Mouse (Mus musculus) heart, postnatal 36 days (tissue): ENCODE results near the gene Fam216b. TPM values are rescaled to one million over a fixed set of nuclear protein-coding genes. Genes with fewer than 3 reads are reported as not detected.

Experiments
- DNase-seq, 2 experiments: peaks; one replicate each; pipeline ENCODE4 v3.0.0; 2021 to 2022
- intact Hi-C: fragments of 180-260 bp; cut with DNase I; formaldehyde crosslinking; loops from one replicate; pipeline ENCODE4 v1.15.1; 2025
- total RNA-seq, 2 experiments: library from RNA; stranded (reverse); gene quantifications; 2 replicates each; pipeline ENCODE4 v1.2.3; 2021

Gene Fam216b
- not detected for total RNA-seq

GRCm38 (mm10) chr14:78088907-78089306 is at the start of gene Fam216b:
TSS of gene Fam216b (minus strand) at chr14:78089007.
- peak in 1 of 2 experiments; percentile 6 for DNase-seq
- intact Hi-C loops: no loop called here

- intact Hi-C loops: no loop called here
Observed at GRCm38 (mm10) chr14:78132368-78133052, 43.7 kb upstream of the Fam216b start.

GRCm38 (mm10) chr14:78126670-78127069 is 37.9 kb upstream of the Fam216b start:
- DNase-seq: no peak
- intact Hi-C loops: no loop called here

More at GRCm38 (mm10) chr14:78132368-78133052, 43.7 kb upstream of the Fam216b start:
- DNase-seq: no peak

GRCm38 (mm10) chr14:78120286-78120685 is 31.5 kb upstream of the Fam216b start:
- intact Hi-C loops: no loop called here
- DNase-seq: no peak

GRCm38 (mm10) chr14:78119449-78120200 is 30.8 kb upstream of the Fam216b start:
- intact Hi-C loops: no loop called here

GRCm38 (mm10) chr14:78117671-78118070 is 28.9 kb upstream of the Fam216b start:
- no peak for DNase-seq
- intact Hi-C loops: no loop called here

More at GRCm38 (mm10) chr14:78119449-78120200, 30.8 kb upstream of the Fam216b start:
- DNase-seq: no peak

GRCm38 (mm10) chr14:78117268-78117667 is 28.5 kb upstream of the Fam216b start:
- no peak for DNase-seq
- intact Hi-C loops: no loop called here

GRCm38 (mm10) chr14:78112466-78112865 is 23.7 kb upstream of the Fam216b start:
- DNase-seq: no peak
- intact Hi-C loops: no loop called here

- intact Hi-C loops: no loop called here
- no peak for DNase-seq
Observed at GRCm38 (mm10) chr14:78110871-78111270, 22.1 kb upstream of the Fam216b start.

GRCm38 (mm10) chr14:78109419-78109818 is 20.6 kb upstream of the Fam216b start:
- DNase-seq: no peak
- intact Hi-C loops: no loop called here

- intact Hi-C loops: no loop called here
- no peak for DNase-seq
Observed at GRCm38 (mm10) chr14:78108388-78108787, 19.6 kb upstream of the Fam216b start.

- no peak for DNase-seq
- intact Hi-C loops: no loop called here
Observed at GRCm38 (mm10) chr14:78089591-78089990, 784 bp upstream of the Fam216b start.

GRCm38 (mm10) chr14:78083465-78083864 is 5.3 kb downstream of the Fam216b start:
- intact Hi-C loops: no loop called here
- DNase-seq: no peak

- DNase-seq: no peak
- intact Hi-C loops: no loop called here
Observed at GRCm38 (mm10) chr14:78077508-78077907, 11.3 kb downstream of the Fam216b start.

- intact Hi-C loops: no loop called here
- no peak for DNase-seq
Observed at GRCm38 (mm10) chr14:78065938-78066710, 22.7 kb downstream of the Fam216b start.

- DNase-seq: no peak
- intact Hi-C loops: no loop called here
Observed at GRCm38 (mm10) chr14:78062484-78062883, 26.3 kb downstream of the Fam216b start.

- no peak for DNase-seq
- intact Hi-C loops: no loop called here
Observed at GRCm38 (mm10) chr14:78060609-78060951, 28.2 kb downstream of the Fam216b start.

- intact Hi-C loops: no loop called here
Observed at GRCm38 (mm10) chr14:78059878-78060608, 28.8 kb downstream of the Fam216b start.

GRCm38 (mm10) chr14:78057362-78057761 is 31.4 kb downstream of the Fam216b start:
- intact Hi-C loops: no loop called here
- no peak for DNase-seq

More at GRCm38 (mm10) chr14:78059878-78060608, 28.8 kb downstream of the Fam216b start:
- no peak for DNase-seq

GRCm38 (mm10) chr14:78056371-78056770 is 32.4 kb downstream of the Fam216b start:
- DNase-seq: no peak
- intact Hi-C loops: no loop called here

GRCm38 (mm10) chr14:78048674-78049073 is 40.1 kb downstream of the Fam216b start:
- DNase-seq: no peak
- intact Hi-C loops: no loop called here
